Mouse (Mus musculus): ENCODE data around the gene Kctd5. TPM values are rescaled to one million over a fixed set of nuclear protein-coding genes. Genes with fewer than 3 reads are reported as not detected.

The Kctd5 gene
- polyA plus RNA-seq (2012; rRNA removed) = 76.6 and 78.1 TPM in 2 replicates

GRCm38 (mm10) chr17:24072919-24073696, at the start of gene Kctd5:
Gene Kctd5, minus strand, starts transcription at chr17:24073485.

DNA sequence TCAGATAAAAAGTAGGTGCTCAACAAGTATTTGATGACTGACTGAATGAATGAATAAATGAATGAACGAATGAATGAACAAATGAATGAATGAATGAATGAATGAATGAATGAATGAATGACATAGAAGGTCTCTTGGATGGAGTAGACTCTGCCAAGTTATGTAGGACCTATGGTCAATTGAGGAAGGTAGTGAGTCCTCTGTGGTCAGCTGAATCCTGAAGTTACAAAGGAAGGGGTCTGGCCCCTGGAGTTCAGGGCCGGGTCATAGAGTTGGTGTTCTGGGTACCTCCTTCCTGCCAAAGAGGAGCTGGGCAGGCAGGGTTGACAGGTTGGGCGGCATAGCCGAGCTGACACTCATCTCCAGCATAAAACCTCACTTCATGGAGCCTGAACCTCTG, 35.4 kb downstream of the Kctd5 start, which contains the start of gene Prss27:
TSS of gene Prss27 (plus strand) at position 301 of the 400 bp plus-strand sequence.

GRCm38 (mm10) chr17:23997901-23998300, 75.4 kb downstream of the Kctd5 start, which contains the start of gene Prss22:
Gene Prss22, minus strand, starts transcription at chr17:23998100.

Other genes with a start within 250 kb of the Kctd5 start
- gene Elob, start 244.3 kb downstream of the Kctd5 start, polyA plus RNA-seq (2012; rRNA removed) = 883 and 917 TPM in 2 replicates
- gene Prss33, start 237.4 kb downstream of the Kctd5 start, polyA plus RNA-seq (2012; rRNA removed) = 0.26 and 0.27 TPM in 2 replicates
- gene Prss32, start 229.6 kb downstream of the Kctd5 start, polyA plus RNA-seq (2012; rRNA removed) = 1.6 and 1.8 TPM in 2 replicates
- 1.6 and 1.7 TPM in 2 replicates for gene Prss41, start 229.3 kb downstream of the Kctd5 start, polyA plus RNA-seq (2012; rRNA removed)
- gene Prss21, start 205.4 kb downstream of the Kctd5 start, polyA plus RNA-seq (2012; rRNA removed) = not detected in 2 replicates
- gene Dcpp1, start 192.6 kb downstream of the Kctd5 start, polyA plus RNA-seq (2012; rRNA removed) = not detected in 2 replicates
- gene Dcpp2, start 192.6 kb downstream of the Kctd5 start, polyA plus RNA-seq (2012; rRNA removed) = not detected in 2 replicates
- not detected in 2 replicates for gene Dcpp3, start 156.0 kb downstream of the Kctd5 start, polyA plus RNA-seq (2012; rRNA removed)
- not detected in 2 replicates for gene Sbp, start 131.8 kb downstream of the Kctd5 start, polyA plus RNA-seq (2012; rRNA removed)
- gene Sbpl, start 118.2 kb downstream of the Kctd5 start, polyA plus RNA-seq (2012; rRNA removed) = not detected in 2 replicates
- gene Prss30, start 92.9 kb downstream of the Kctd5 start, polyA plus RNA-seq (2012; rRNA removed) = 0.45 and 0.56 TPM in 2 replicates
- gene Prss22, start 75.4 kb downstream of the Kctd5 start, polyA plus RNA-seq (2012; rRNA removed) = 3.5 TPM in 1 of 2 replicates, not detected in the other
- 11.0 TPM in 1 of 2 replicates, not detected in the other for gene Prss27, start 35.3 kb downstream of the Kctd5 start, polyA plus RNA-seq (2012; rRNA removed)
- gene Pdpk1, start 77.4 kb upstream of the Kctd5 start, polyA plus RNA-seq (2012; rRNA removed) = 28.3 and 29.4 TPM in 2 replicates
- 28.0 and 29.8 TPM in 2 replicates for gene Amdhd2, start 90.3 kb upstream of the Kctd5 start, polyA plus RNA-seq (2012; rRNA removed)
- gene Atp6v0c, start 96.2 kb upstream of the Kctd5 start, polyA plus RNA-seq (2012; rRNA removed) = 1,667 and 1,726 TPM in 2 replicates
- gene Tbc1d24, start 132.1 kb upstream of the Kctd5 start, polyA plus RNA-seq (2012; rRNA removed) = 79.0 and 83.0 TPM in 2 replicates
- 9.5 and 9.8 TPM in 2 replicates for gene Ntn3, start 136.0 kb upstream of the Kctd5 start, polyA plus RNA-seq (2012; rRNA removed)
- gene Tedc2, start 147.4 kb upstream of the Kctd5 start, polyA plus RNA-seq (2012; rRNA removed) = 22.1 and 22.9 TPM in 2 replicates
- gene Ccnf, start 178.0 kb upstream of the Kctd5 start, polyA plus RNA-seq (2012; rRNA removed) = 9.5 and 10.0 TPM in 2 replicates